Mouse (Mus musculus) heart, adult 11 months (tissue): ENCODE results near the gene Stat4.

ENCODE experiments used
- DNase-seq: peaks from one replicate; pipeline ENCODE4 v3.0.0; 2022

Gene Stat4

DNA sequence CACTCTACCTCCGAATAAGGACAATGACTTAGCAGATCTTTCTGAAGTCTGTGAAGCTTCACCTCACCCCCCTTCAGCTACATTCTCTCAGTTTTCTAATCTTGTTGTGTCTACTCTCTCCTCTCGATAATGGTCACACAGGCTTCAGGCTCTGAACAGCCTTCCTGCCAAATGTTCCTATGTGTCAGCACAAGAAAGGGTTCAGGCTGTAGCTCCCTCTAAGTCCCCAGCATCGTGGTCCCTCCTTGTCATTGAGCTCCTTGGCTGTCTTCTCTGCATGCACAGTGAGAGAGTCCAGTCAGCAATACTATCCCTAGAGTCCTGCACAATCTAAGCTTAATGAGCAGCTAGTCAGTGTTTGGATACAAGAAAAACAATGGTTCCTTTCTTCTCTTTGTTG lies 124.3 kb downstream of the Stat4 start:
- DNase-seq: peak; percentile 53

GRCm38 (mm10) chr1:52112301-52112700 lies 125.4 kb downstream of the Stat4 start:
- peak; percentile 89 for DNase-seq

DNA sequence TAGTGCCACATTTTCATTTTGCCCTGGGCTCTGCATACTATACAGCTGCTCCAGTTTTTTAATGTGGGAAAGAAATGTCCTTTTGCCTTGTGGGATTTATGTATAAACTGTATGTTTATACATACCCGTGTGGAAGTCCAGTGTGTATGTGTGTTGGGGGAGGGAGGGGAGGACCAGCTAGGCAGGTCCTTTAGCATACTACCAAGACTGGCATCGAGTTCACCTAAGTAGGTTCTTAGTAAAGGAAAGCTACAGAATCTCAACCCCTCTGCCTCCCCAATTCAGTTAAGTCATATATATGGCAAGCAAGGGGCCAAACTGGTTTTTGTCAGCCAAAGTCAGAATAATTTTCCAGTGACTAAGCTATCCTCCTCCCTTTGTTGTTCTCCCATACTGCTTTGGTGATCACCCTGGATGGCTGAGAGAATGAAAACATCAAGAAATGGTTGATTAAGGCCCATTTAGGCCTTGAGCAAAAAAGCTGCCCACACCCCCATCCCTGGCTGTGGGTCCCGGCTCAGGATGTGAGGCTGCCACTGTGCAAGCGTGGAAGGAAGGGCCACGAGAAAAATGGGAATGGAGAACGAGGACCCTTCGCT lies 126.2 kb downstream of the Stat4 start:
- DNase-seq: no peak

DNA sequence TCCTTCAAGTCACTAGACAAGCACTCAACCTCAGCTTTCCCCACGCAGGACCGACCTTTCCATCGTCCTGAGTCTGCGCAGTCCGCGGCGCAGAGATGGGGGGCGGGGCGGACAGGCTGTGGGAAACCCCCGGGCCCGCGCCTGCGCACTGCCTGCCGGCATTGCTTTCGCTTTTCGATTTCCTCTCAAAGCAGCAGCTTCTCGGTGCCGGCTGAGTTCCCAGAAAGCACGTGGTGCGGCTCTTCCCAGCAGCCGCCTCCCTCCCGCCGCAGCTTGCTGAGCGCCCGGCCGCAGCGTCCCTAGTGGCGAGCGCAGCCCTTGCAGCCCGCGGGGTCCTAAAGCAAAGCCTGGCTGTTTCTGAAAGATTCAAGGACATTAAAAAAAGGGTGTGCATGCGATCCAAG lies 126.7 kb downstream of the Stat4 start:
- peak; percentile 100 for DNase-seq

- peak; percentile 94 for DNase-seq
Observed at GRCm38 (mm10) chr1:52116441-52116840, 129.5 kb downstream of the Stat4 start.

- DNase-seq: peak; percentile 69
Observed at GRCm38 (mm10) chr1:52117777-52118176, 130.8 kb downstream of the Stat4 start.

- peak; percentile 99 for DNase-seq
Observed at GRCm38 (mm10) chr1:52118860-52119591, 132.1 kb downstream of the Stat4 start, which contains the start of gene Stat1. TSS of gene Stat1 (plus strand) at chr1:52119440.

DNA sequence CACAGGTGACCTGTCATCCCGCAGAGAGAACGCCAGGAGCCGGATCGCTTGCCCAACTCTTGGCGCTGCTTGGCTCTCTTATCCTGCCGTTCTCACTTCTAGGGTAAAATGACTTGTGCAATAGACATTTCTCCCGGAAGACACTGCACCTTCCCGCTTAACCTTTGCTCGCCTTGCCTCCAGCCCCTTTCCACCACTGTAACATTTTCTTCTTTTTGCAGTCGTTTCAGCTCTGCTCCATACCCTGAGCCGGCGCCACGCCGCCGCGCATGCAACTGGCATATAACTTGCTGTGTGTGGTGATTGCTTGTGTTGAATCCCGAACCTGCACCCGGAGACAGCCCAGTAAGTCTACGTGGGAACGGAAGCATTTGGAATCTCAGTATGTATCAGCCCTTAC lies 132.7 kb downstream of the Stat4 start:
- DNase-seq: no peak

DNA sequence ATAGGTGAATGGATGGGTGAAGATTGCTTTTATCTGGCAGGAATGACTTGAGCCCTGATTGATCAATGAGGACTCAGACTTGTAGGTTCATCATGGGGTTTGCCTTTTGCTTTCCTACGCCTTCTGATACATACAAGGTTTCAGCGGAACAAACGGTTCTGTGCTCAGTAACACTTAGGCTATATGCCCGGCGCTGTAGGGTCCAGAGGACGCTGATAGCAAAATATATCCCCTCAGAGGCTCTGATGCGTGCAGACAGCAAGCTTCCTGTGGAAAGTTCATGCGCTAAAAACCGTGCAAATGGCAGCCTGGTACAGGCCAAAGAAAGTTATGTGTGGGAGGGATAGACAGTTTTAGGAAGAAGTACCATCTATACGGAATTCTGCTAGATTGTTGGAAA lies 133.2 kb downstream of the Stat4 start:
- DNase-seq: peak; percentile 74

- DNase-seq: peak; percentile 63
Observed at GRCm38 (mm10) chr1:52121052-52121451, 134.1 kb downstream of the Stat4 start.

- DNase-seq: peak; percentile 79
Observed at GRCm38 (mm10) chr1:52124818-52125217, 137.9 kb downstream of the Stat4 start.

DNA sequence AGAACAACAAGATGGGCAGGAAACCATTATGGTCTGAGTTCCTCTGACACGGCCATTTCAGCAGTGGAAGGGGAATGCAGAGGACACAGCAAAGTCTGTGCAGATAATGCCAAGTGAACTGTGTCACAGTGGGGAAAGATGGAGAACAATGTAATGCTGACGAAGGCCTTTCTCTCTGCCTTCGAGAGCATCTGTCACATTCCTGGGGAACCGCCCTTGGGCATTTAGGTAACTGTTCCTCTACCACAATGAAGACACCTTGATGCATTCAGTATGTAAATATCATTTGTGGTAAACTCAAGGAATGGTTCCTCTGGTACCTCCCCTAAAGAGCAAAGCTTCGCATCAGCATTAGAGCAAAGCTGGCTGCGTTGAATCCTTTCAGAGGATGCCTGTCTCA lies 140.4 kb downstream of the Stat4 start:
- DNase-seq: peak; percentile 41

- DNase-seq: peak; percentile 74
Observed at GRCm38 (mm10) chr1:52129794-52130193, 142.8 kb downstream of the Stat4 start.

DNA sequence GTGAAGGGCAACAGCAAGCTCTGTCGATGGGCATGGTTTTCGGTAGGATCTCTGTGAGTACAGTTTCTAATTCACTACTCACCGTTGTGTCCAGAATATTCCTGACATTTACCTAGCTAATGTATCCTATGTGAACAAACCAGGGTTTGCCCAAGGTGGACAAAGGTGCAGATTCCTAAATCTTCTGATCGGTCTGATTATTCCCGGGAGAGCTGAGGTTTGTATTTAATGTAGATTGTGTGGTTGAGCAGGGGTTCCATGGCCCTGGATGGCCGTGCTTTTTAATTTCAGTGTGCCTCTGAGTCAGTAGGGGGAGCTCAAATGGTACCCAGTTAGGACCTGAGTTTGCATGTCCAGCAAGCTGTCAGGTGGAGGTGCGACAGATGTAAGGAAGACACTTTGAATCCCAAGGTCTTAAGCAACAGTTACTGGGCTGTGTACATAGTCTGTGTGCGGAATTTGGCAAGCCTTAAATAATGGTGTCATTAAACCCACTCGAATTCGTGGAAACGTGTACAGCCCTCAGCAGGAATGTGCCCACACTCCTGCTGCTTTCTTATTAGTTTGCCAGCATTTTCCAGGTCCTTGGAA lies 144.9 kb downstream of the Stat4 start:
- DNase-seq: peak; percentile 54

GRCm38 (mm10) chr1:52133254-52133653 lies 146.3 kb downstream of the Stat4 start:
- DNase-seq: peak; percentile 83

- peak; percentile 79 for DNase-seq
Observed at GRCm38 (mm10) chr1:52137292-52137691, 150.3 kb downstream of the Stat4 start.

DNA sequence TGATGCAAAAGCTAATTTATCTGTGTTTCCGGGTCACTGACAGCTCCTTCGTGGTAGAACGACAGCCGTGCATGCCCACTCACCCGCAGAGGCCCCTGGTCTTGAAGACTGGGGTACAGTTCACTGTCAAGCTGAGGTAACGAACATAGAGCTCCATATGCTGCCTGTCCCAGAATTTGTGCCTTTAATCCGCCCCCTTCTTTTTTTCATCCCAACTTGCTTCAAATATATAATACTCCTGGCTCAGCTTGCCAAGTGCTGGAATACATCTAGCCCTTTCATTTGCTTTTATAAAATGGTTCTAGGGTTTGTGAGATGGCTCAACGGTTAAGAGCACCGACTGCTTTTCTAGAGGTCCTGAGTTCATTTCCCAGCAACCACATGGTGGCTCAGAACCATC lies 153.6 kb downstream of the Stat4 start:
- no peak for DNase-seq

GRCm38 (mm10) chr1:52141482-52141881 lies 154.5 kb downstream of the Stat4 start:
- peak; percentile 40 for DNase-seq

DNA sequence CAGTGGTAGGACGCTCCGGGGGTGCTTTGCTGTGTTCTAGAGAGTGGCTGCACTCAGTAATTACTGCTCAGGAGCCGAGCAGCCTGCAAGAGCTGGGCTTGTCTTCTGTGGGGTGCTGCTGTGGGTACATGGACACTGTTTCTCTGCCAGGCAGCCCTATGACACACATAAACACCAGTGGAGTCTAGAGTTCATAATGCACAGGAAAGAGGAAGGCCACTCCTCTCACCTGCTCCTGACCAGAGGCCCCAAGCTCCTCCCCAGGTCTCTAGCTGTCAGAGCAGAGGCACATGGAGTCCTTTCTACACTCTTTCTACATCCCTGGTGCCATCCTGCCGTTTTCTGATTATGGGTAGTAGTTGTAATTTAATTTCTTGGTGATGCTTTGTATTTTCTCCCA lies 155.2 kb downstream of the Stat4 start:
- peak; percentile 86 for DNase-seq

DNA sequence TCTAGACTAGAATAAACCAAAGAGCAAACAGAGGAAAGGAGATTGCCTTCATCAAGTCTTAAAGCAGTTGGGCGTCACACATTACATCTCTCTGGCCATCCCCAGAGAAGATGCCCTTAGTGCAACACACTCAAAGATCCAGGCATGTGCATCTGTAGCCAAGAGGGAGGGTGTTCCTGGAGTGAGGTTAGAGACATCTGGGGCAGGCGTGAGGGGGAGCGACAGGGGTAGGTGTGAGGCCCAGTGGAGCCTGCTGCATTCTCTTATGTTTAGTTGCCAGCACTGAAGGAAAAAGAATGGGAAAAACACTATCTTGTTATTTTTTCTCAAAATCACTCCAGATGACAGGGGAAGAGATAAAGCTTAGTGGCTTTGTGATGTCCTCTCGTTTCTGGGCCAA lies 156.2 kb downstream of the Stat4 start:
- peak; percentile 76 for DNase-seq

DNA sequence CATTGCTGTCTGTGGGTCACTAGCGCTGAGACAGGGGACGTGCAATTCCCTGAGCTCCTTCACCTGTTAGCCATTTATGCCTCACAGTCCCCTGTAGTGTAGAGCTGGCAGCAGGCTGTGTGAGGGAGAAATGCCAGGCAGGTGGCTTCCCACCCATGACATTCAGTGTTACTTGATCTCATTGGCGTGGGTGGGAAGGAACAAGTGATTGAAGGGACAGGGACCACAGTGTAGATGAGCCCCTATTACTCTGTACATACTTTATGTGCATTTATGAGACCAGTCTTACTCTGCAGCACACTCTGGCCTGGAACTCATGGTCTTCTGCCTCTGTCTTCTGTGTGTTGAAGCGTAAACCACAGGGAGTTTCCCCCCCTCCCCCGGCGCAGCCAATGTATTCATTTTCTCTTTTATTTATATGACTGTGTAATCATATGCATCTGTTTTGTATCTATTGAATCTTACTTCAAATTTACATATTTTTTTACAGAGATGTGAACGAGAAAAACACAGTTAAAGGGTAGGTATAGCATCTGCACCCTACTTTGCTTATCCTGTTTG lies 156.7 kb downstream of the Stat4 start:
- peak; percentile 64 for DNase-seq

DNA sequence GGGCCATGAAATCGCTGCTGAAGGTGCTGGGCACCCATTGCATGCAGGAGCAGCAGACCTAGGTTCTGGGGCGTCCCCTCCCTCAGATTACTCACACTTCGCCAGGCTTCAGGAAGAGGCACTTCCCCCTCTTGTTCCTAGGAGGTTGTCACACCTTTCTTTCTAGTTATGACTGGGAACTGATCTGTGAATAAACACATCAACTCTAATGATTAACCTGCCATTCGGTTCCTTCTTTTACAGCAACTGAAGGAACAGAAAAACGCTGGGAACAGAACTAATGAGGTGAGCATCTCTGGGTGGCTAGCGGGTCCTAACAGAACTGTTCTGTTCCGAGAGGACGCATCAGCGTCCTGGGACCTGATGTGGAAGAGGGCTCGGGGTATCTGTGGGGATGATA lies 158.0 kb downstream of the Stat4 start:
- DNase-seq: peak; percentile 83

GRCm38 (mm10) chr1:52146214-52146970 lies 159.4 kb downstream of the Stat4 start:
- DNase-seq: peak; percentile 82
